8 mouse cellular contexts compared by ENCODE assay signal in genomic region chr4:141060426-141061301, GRCm38 (mm10). TPM values are rescaled to one million over a fixed set of nuclear protein-coding genes. Genes with fewer than 3 reads are reported as not detected.
DNase-seq lines count a peak whose midpoint lies in the region; ATAC-seq lines count a peak whose summit lies in the region.

TSS of gene Crocc (minus strand) at chr4:141060550.

- H3K27me3 ChIP-seq in heart, embryonic 13.5 days (replicated peaks), result no peaks in the 10 kb centered on the region
- H3K27me3 ChIP-seq in liver, embryonic 12.5 days (replicated peaks), result no peaks in the 10 kb centered on the region
- H3K27me3 ChIP-seq in stomach, embryonic 15.5 days (replicated peaks), result no peaks in the 10 kb centered on the region

- WGBS in heart, embryonic 13.5 days, result under 1% methylated on average over 77 of the region's 77 CpGs
- under 1% methylated on average over 75 of the region's 77 CpGs for WGBS in liver, embryonic 12.5 days (ENCODE audit: insufficient replicate concordance)
- WGBS in stomach, embryonic 15.5 days, result under 1% methylated on average over 75 of the region's 77 CpGs

- H3K4me2 ChIP-seq in heart, embryonic 13.5 days, result peak within 1 kb of the TSS; percentile 85
- peak within 1 kb of the TSS; percentile 92 for H3K4me2 ChIP-seq in liver, embryonic 12.5 days
- H3K4me2 ChIP-seq in stomach, embryonic 15.5 days, result peak within 1 kb of the TSS; percentile 61

- H3K4me3 ChIP-seq in brown adipose tissue, adult 24 weeks (ENCODE audit: insufficient read depth, low read depth, low read length), result peak within 1 kb of the TSS; percentile 69
- peak within 1 kb of the TSS; percentile 77 for H3K4me3 ChIP-seq in heart, embryonic 13.5 days
- peak within 1 kb of the TSS; percentile 65 for H3K4me3 ChIP-seq in liver, embryonic 12.5 days
- H3K4me3 ChIP-seq in stomach, embryonic 15.5 days (replicated peaks), result peak within 1 kb of the TSS; percentile 69

- ATAC-seq in heart, embryonic 13.5 days (ENCODE audit: extremely low read depth, insufficient number of reproducible peaks, low FRiP score, low TSS enrichment), result peak; percentile 94
- peak; percentile 90 for ATAC-seq in liver, embryonic 12.5 days
- peak; percentile 95 for ATAC-seq in stomach, embryonic 15.5 days (ENCODE audit: insufficient read depth, low FRiP score, low read depth)

- no peaks in the 10 kb centered on the region for H3K4me1 ChIP-seq in brown adipose tissue, adult 24 weeks (ENCODE audit: control insufficient read depth, insufficient read depth, insufficient read length, low read length)
- peaks cover 24% of the 10 kb centered on the region for H3K4me1 ChIP-seq in heart, embryonic 13.5 days
- peaks cover 35% of the 10 kb centered on the region for H3K4me1 ChIP-seq in liver, embryonic 12.5 days
- H3K4me1 ChIP-seq in stomach, embryonic 15.5 days, result peaks cover 14% of the 10 kb centered on the region; the same call in 1 of the 2 replicates

- peak; percentile 100 for DNase-seq in CD4-positive, CD25-positive, alpha-beta regulatory T cell, adult 2 months (ENCODE audit: low read depth, low spot score)
- DNase-seq in fat pad, adult 2 months (ENCODE audit: extremely low read depth, low read depth, low spot score), result peak; percentile 67
- DNase-seq in kidney, postnatal 10 days, result peak; percentile 100
- peak; percentile 99 for DNase-seq in natural killer cell, adult 2 months (ENCODE audit: low spot score in 2 of 2)

- H3K9ac ChIP-seq in heart, embryonic 13.5 days, result peak within 1 kb of the TSS; percentile 92
- peak within 1 kb of the TSS; percentile 77 for H3K9ac ChIP-seq in liver, embryonic 12.5 days
- H3K9ac ChIP-seq in stomach, embryonic 15.5 days, result peak within 1 kb of the TSS; percentile 78

- peaks cover 25% of the 10 kb centered on the region for H3K36me3 ChIP-seq in heart, embryonic 13.5 days
- H3K36me3 ChIP-seq in liver, embryonic 12.5 days, result peaks cover 20% of the 10 kb centered on the region
- H3K36me3 ChIP-seq in stomach, embryonic 15.5 days, result 0 out of 2 replicates have a peak, but pooled peaks cover 2% of the 10 kb centered on the region

- peak within 1 kb of the TSS; percentile 69 for H3K27ac ChIP-seq in brown adipose tissue, adult 24 weeks (replicated peaks; ENCODE audit: low read depth, low read length)
- peak within 1 kb of the TSS; percentile 91 for H3K27ac ChIP-seq in heart, embryonic 13.5 days (replicated peaks)
- peak within 1 kb of the TSS; percentile 85 for H3K27ac ChIP-seq in liver, embryonic 12.5 days
- H3K27ac ChIP-seq in stomach, embryonic 15.5 days, result peak within 1 kb of the TSS; percentile 94

- no peaks in the 10 kb centered on the region for H3K9me3 ChIP-seq in heart, embryonic 13.5 days
- H3K9me3 ChIP-seq in liver, embryonic 12.5 days (replicated peaks), result no peaks in the 10 kb centered on the region
- no peaks in the 10 kb centered on the region for H3K9me3 ChIP-seq in stomach, embryonic 15.5 days

RNA-seq across cellular contexts. Expression of gene Crocc, which starts in this region (rescaled TPM):
- 1.4 and 3.2 TPM in 2 replicates for polyA plus RNA-seq in brown adipose tissue, adult 24 weeks (2012; ENCODE audit: insufficient read depth, insufficient read length, missing spikeins)
- polyA plus RNA-seq in heart, embryonic 13.5 days (2015; fragmentation: Nextera tagmentation; extraction: Ambion mirVana), result 3.4 and 3.5 TPM in 2 replicates
- polyA plus RNA-seq in liver, embryonic 12.5 days (2016; fragmentation: Nextera tagmentation; extraction: Ambion mirVana), result 1.8 and 2.0 TPM in 2 replicates
- 4.2 and 5.9 TPM in 2 replicates for polyA plus RNA-seq in stomach, embryonic 15.5 days (2015; fragmentation: Nextera tagmentation; extraction: Ambion mirVana)

Comparison
In these comparisons a context has a peak if more than half of its experiments do, and no peak if none do; other contexts are left out.
1. Peak in every context shown above with its lines: DNase-seq, ATAC-seq, H3K4me3 ChIP-seq and H3K27ac ChIP-seq.